Mouse (Mus musculus): ENCODE results near the gene Spag7. TPM values are rescaled to one million over a fixed set of nuclear protein-coding genes. Genes with fewer than 3 reads are reported as not detected.

Spag7 gene
- polyA plus RNA-seq, 1 experiment, result 195 TPM

DNA sequence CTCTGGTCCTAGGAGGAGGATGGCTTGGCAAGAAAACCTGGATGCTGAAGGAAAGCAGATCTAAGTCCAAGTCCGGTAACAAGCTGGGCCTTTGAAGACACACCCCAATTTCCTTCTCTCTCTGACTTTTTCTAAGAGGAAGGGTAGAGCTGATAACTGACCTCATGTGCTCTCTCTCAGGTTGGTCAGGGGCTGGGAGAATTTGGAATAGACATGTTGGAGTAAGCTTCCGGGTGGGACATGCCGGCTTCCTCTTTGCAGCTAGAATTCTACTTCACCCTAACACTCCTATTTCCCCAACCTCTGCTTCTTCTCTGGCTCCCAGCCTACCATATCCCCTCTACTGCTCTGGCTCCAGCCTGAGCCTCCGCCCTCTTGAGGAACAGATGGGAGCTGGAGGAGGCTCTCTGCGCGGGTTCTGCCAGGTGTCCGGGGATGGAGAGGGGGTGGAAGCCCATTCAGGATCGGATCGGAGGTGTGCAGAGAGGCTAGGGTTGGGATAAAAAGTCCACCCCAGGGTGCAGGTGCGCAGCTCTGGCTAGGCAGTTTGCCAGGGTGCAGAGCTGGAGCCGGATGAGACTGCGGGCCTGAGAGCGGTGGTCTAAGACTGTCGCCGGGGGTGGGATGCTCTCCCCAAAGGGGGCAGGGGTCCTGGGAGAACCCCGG is 17.8 kb upstream of the Spag7 start:
- no peaks in the 10 kb centered on the region for H3K36me3 ChIP-seq (ENCODE audit: control insufficient read depth, insufficient read depth, low read length, poor library complexity, severe bottlenecking)
- no peak for TF ChIP-seq POLR2A (IDR thresholded peaks at IDR 0.05; ENCODE audit: insufficient read depth, low read length)
- no peak overlapping the region for H3K27ac ChIP-seq (ENCODE audit: insufficient read depth, low read length)
- H3K4me3 ChIP-seq (ENCODE audit: low read depth, low read length), result peak overlapping the region; percentile 90
- no peaks in the 10 kb centered on the region for H3K27me3 ChIP-seq (ENCODE audit: control insufficient read depth, insufficient read depth, low read length, poor library complexity, severe bottlenecking)
- H3K9me3 ChIP-seq (replicated peaks; ENCODE audit: control insufficient read depth, insufficient read depth, low read length, poor library complexity, severe bottlenecking), result no peaks in the 10 kb centered on the region
- H3K9ac ChIP-seq (ENCODE audit: low read depth, poor library complexity, severe bottlenecking), result peak overlapping the region; percentile 67
- H3K4me1 ChIP-seq (ENCODE audit: control insufficient read depth, insufficient read depth, low read length), result peaks cover 4% of the 10 kb centered on the region

DNA sequence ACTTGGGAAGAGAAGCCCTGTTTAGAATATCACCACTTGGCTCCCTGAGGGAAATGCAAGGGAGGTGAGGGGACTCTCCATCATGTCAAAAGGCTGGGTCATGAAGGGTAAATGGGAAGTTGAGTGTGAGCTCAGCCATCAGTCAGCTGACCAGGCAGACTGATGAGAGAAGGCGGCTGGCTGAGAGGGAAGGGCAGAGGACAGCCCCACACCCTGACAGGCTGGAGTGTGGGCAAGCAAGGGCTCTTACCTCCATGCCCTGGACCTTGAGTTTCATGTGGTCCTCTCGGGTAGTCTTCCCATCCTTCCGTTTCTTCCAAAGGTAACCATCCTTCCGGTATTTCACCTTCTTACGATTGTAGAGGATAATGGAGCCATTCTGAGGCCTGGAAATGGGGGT is 14.4 kb upstream of the Spag7 start:
- TF ChIP-seq EP300 (IDR thresholded peaks at IDR 0.05; ENCODE audit: insufficient read depth, low read depth, low read length) (no peak), POLR2A (IDR thresholded peaks at IDR 0.05; ENCODE audit: insufficient read depth, low read length) (no peak), CTCF (IDR thresholded peaks at IDR 0.05; ENCODE audit: low read depth, low read length) (no peak)
- Histone ChIP-seq H3K36me3 (ENCODE audit: control insufficient read depth, insufficient read depth, low read length, poor library complexity, severe bottlenecking) (no peaks in the 10 kb centered on the region), H3K9ac (ENCODE audit: low read depth, poor library complexity, severe bottlenecking) (no peak overlapping the region), H3K9me3 (replicated peaks; ENCODE audit: control insufficient read depth, insufficient read depth, low read length, poor library complexity, severe bottlenecking) (no peaks in the 10 kb centered on the region), H3K27me3 (ENCODE audit: control insufficient read depth, insufficient read depth, low read length, poor library complexity, severe bottlenecking) (no peaks in the 10 kb centered on the region), H3K27ac (ENCODE audit: insufficient read depth, low read length) (no peak overlapping the region), H3K4me3 (ENCODE audit: low read depth, low read length) (no peak overlapping the region), H3K4me1 (ENCODE audit: control insufficient read depth, insufficient read depth, low read length) (peaks cover 6% of the 10 kb centered on the region)

DNA sequence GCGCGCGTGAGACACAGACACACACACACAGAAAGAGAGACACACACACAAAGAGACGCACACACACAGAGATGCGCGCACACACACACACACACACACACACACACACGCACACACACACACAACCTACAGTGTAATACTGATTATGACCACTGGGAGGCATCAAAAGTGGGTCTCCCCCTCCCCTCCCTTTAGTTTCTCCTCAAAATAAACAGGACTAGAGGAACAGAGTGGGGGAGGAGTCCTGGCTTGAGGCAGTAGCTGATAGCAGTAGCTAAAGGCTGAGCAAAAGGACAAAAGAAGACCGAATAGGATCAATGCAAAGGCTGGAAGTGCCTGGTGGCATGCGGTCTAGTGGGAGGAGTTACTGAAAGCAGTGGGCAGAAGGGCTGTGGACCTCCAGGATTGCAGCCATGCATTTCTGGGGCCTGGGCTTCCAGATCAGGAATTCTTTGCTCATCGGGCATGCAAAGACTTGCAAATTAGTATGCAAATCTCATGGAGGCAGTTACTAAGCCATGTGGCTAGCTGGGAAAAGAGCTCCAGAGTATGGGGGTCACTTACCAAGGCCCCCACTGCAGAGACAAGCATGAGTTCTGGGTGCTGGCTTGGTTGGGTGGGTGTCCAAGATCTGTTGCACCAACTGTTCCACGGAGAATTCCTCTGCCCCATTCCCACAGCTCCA is 12.8 kb upstream of the Spag7 start:
- peak overlapping the region; percentile 40 for H3K27ac ChIP-seq (ENCODE audit: insufficient read depth, low read length)
- no peaks in the 10 kb centered on the region for H3K9me3 ChIP-seq (replicated peaks; ENCODE audit: control insufficient read depth, insufficient read depth, low read length, poor library complexity, severe bottlenecking)
- H3K9ac ChIP-seq (ENCODE audit: low read depth, poor library complexity, severe bottlenecking), result 0 out of 2 replicates have a peak overlapping the region, but pooled peaks have one; percentile 48
- no peak for TF ChIP-seq POLR2A (IDR thresholded peaks at IDR 0.05; ENCODE audit: insufficient read depth, low read length)
- peak; percentile 26 for TF ChIP-seq CTCF (IDR thresholded peaks at IDR 0.05; ENCODE audit: low read depth, low read length)
- 0 out of 2 replicates have a peak, but pooled peaks have one; percentile 19 for TF ChIP-seq EP300 (IDR thresholded peaks at IDR 0.05; ENCODE audit: insufficient read depth, low read depth, low read length)
- peaks cover 6% of the 10 kb centered on the region for H3K4me1 ChIP-seq (ENCODE audit: control insufficient read depth, insufficient read depth, low read length)
- no peaks in the 10 kb centered on the region for H3K36me3 ChIP-seq (ENCODE audit: control insufficient read depth, insufficient read depth, low read length, poor library complexity, severe bottlenecking)
- H3K4me3 ChIP-seq (ENCODE audit: low read depth, low read length), result peak overlapping the region; percentile 30
- no peaks in the 10 kb centered on the region for H3K27me3 ChIP-seq (ENCODE audit: control insufficient read depth, insufficient read depth, low read length, poor library complexity, severe bottlenecking)

DNA sequence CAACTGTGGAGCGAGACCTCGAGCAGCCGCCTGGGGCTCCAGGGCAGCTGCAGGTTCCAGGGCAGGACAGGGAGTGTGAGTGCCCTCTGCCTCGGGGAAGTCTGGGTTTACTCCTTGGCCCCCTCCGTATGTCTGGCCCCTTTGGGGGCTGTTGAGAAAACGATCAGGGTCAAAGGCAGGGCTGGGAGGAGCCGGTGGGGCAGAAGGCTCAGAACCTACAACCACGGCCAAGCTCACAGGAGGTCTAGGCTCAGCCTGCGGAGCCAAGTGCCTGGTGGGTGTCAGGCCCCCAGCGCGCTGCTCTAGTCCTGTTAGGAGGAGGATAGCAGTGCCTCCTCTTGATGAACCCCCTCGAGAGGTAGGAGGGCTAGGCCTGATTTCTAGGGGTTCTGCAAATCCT is 12.0 kb upstream of the Spag7 start:
- Histone ChIP-seq H3K9me3 (replicated peaks; ENCODE audit: control insufficient read depth, insufficient read depth, low read length, poor library complexity, severe bottlenecking) (no peaks in the 10 kb centered on the region), H3K9ac (ENCODE audit: low read depth, poor library complexity, severe bottlenecking) (peak overlapping the region; percentile 48), H3K4me1 (ENCODE audit: control insufficient read depth, insufficient read depth, low read length) (peaks cover 6% of the 10 kb centered on the region), H3K27me3 (ENCODE audit: control insufficient read depth, insufficient read depth, low read length, poor library complexity, severe bottlenecking) (no peaks in the 10 kb centered on the region), H3K4me3 (ENCODE audit: low read depth, low read length) (peak overlapping the region; percentile 17), H3K27ac (ENCODE audit: insufficient read depth, low read length) (no peak overlapping the region), H3K36me3 (ENCODE audit: control insufficient read depth, insufficient read depth, low read length, poor library complexity, severe bottlenecking) (no peaks in the 10 kb centered on the region)
- no peak for TF ChIP-seq EP300 (IDR thresholded peaks at IDR 0.05; ENCODE audit: insufficient read depth, low read depth, low read length)
- no peak for TF ChIP-seq CTCF (IDR thresholded peaks at IDR 0.05; ENCODE audit: low read depth, low read length)
- TF ChIP-seq POLR2A (IDR thresholded peaks at IDR 0.05; ENCODE audit: insufficient read depth, low read length), result no peak

DNA sequence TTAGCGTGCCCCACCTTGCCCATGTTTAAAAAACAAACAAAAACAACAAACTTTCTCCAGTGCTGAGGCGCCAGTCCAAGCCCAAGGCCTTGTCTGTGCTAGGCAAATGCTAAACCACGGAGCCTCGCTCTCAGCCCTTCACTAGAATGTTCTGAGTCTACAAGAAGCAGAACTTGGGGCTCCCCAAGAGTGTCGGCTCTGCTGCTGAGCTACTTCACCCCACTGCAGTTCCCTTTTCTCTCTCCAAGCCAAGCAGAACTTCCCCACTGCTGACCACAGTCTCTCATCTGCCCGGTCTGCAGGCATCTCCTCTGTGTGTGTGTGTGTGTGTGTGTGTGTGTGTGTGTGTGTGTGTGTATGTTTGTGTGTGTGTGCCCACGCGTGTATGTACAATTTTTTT is 10.7 kb upstream of the Spag7 start:
- H3K27me3 ChIP-seq (ENCODE audit: control insufficient read depth, insufficient read depth, low read length, poor library complexity, severe bottlenecking), result no peaks in the 10 kb centered on the region
- H3K4me1 ChIP-seq (ENCODE audit: control insufficient read depth, insufficient read depth, low read length), result peaks cover 6% of the 10 kb centered on the region
- no peaks in the 10 kb centered on the region for H3K36me3 ChIP-seq (ENCODE audit: control insufficient read depth, insufficient read depth, low read length, poor library complexity, severe bottlenecking)
- H3K9ac ChIP-seq (ENCODE audit: low read depth, poor library complexity, severe bottlenecking), result no peak overlapping the region
- H3K9me3 ChIP-seq (replicated peaks; ENCODE audit: control insufficient read depth, insufficient read depth, low read length, poor library complexity, severe bottlenecking), result no peaks in the 10 kb centered on the region
- no peak overlapping the region for H3K4me3 ChIP-seq (ENCODE audit: low read depth, low read length)
- no peak overlapping the region for H3K27ac ChIP-seq (ENCODE audit: insufficient read depth, low read length)
- TF ChIP-seq CTCF (IDR thresholded peaks at IDR 0.05; ENCODE audit: low read depth, low read length) (no peak), POLR2A (IDR thresholded peaks at IDR 0.05; ENCODE audit: insufficient read depth, low read length) (no peak), EP300 (IDR thresholded peaks at IDR 0.05; ENCODE audit: insufficient read depth, low read depth, low read length) (no peak)

DNA sequence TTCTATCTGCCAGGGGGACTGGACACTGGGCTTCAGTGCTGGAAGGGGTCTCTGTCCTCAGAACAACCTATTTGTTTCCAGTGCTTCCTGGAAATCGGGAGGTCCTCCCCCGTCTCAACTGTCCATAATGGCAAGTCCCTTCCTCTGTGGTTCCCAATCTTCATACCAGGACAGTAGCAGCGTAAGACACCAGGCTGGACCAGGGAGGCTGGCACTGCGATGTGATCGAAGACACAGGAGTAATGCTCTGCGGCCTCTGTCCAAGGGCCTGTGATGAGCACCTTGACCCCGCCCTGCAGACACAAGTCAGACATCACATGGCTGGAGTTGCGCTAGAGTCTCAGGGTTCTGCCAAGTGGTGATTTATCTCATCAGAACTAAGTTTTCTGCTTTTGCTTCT is 10.1 kb upstream of the Spag7 start:
- TF ChIP-seq POLR2A (IDR thresholded peaks at IDR 0.05; ENCODE audit: insufficient read depth, low read length) (no peak), EP300 (IDR thresholded peaks at IDR 0.05; ENCODE audit: insufficient read depth, low read depth, low read length) (no peak), CTCF (IDR thresholded peaks at IDR 0.05; ENCODE audit: low read depth, low read length) (no peak)
- Histone ChIP-seq H3K27me3 (ENCODE audit: control insufficient read depth, insufficient read depth, low read length, poor library complexity, severe bottlenecking) (no peaks in the 10 kb centered on the region), H3K36me3 (ENCODE audit: control insufficient read depth, insufficient read depth, low read length, poor library complexity, severe bottlenecking) (no peaks in the 10 kb centered on the region), H3K4me1 (ENCODE audit: control insufficient read depth, insufficient read depth, low read length) (peaks cover 6% of the 10 kb centered on the region), H3K9me3 (replicated peaks; ENCODE audit: control insufficient read depth, insufficient read depth, low read length, poor library complexity, severe bottlenecking) (no peaks in the 10 kb centered on the region), H3K4me3 (ENCODE audit: low read depth, low read length) (no peak overlapping the region), H3K9ac (ENCODE audit: low read depth, poor library complexity, severe bottlenecking) (no peak overlapping the region), H3K27ac (ENCODE audit: insufficient read depth, low read length) (no peak overlapping the region)
